Mouse (Mus musculus) large intestine, adult 2 months (tissue): ENCODE data around the gene Actn4. TPM values are rescaled to one million over a fixed set of nuclear protein-coding genes. Genes with fewer than 3 reads are reported as not detected.

Experiments
- DNase-seq: peaks from one replicate; pipeline ENCODE4 v3.0.0-alpha.2; 2012; ENCODE audit warnings: low read depth, low spot score
- WGBS: fragments of 180-500 bp; shearing (Covaris S2); methylation state at CpG from one replicate; pipeline ENCODE4 v1.1.7; 2018; 5-methylcytosine and 5-hydroxymethylcytosine counted together
- polyA plus RNA-seq: library from polyadenylated mRNA; depleted of rRNA; stranded (reverse); fragments of >200 nt; gene quantifications from 2 replicates; pipeline ENCODE4 v1.2.3, GENCODE M21; 2012; rRNA removed

Gene Actn4
- 542 and 776 TPM in 2 replicates for polyA plus RNA-seq

- DNase-seq: peak; percentile 94
- under 1% methylated on average over 76 of the region's 76 CpGs for WGBS
These were observed at the start of gene Actn4 for GRCm38 (mm10) chr7:28961927-28962670. Gene Actn4, minus strand, starts transcription at chr7:28962340.

GRCm38 (mm10) chr7:29008714-29009113 lies 46.6 kb upstream of the Actn4 start:
- DNase-seq: no peak
- WGBS: 54% methylated on average over 9 of the region's 9 CpGs

- no peak for DNase-seq
- 93% methylated on average over 10 of the region's 10 CpGs for WGBS
These were observed 46.0 kb upstream of the Actn4 start for GRCm38 (mm10) chr7:29008171-29008570.

GRCm38 (mm10) chr7:29007224-29008101 lies 45.3 kb upstream of the Actn4 start:
- 58% methylated on average over 9 of the region's 9 CpGs for WGBS
- no peak for DNase-seq

- no peak for DNase-seq
- 5% methylated on average over 43 of the region's 43 CpGs for WGBS
These were observed 38.8 kb upstream of the Actn4 start for GRCm38 (mm10) chr7:29000651-29001605.

- 75% methylated on average over 3 of the region's 3 CpGs for WGBS
- no peak for DNase-seq
These were observed 31.3 kb upstream of the Actn4 start for GRCm38 (mm10) chr7:28993402-28993801.

- no peak for DNase-seq
- 82% methylated on average over 3 of the region's 3 CpGs for WGBS
These were observed 30.9 kb upstream of the Actn4 start for GRCm38 (mm10) chr7:28992997-28993396.

GRCm38 (mm10) chr7:28991616-28992015 lies 29.5 kb upstream of the Actn4 start:
- DNase-seq: no peak
- 78% methylated on average over 5 of the region's 5 CpGs for WGBS

GRCm38 (mm10) chr7:28990766-28991273 lies 28.7 kb upstream of the Actn4 start:
- WGBS: 59% methylated on average over 14 of the region's 14 CpGs

GRCm38 (mm10) chr7:28985207-28985606 lies 23.1 kb upstream of the Actn4 start:
- DNase-seq: no peak
- WGBS: 81% methylated on average over 7 of the region's 7 CpGs

More at GRCm38 (mm10) chr7:28990766-28991273, 28.7 kb upstream of the Actn4 start:
- DNase-seq: no peak

- WGBS: 88% methylated on average over 1 of the region's 1 CpGs
- DNase-seq: no peak
These were observed 22.3 kb upstream of the Actn4 start for GRCm38 (mm10) chr7:28984452-28984851.

- DNase-seq: no peak
- WGBS: 81% methylated on average over 4 of the region's 4 CpGs
These were observed 21.7 kb upstream of the Actn4 start for GRCm38 (mm10) chr7:28983849-28984248.

GRCm38 (mm10) chr7:28983141-28983564 lies 21.0 kb upstream of the Actn4 start:
- DNase-seq: no peak
- WGBS: 75% methylated on average over 11 of the region's 11 CpGs

GRCm38 (mm10) chr7:28982274-28983013 lies 20.3 kb upstream of the Actn4 start:
- DNase-seq: no peak
- 15% methylated on average over 19 of the region's 19 CpGs for WGBS

- peak; percentile 98 for DNase-seq
- WGBS: under 1% methylated on average over 36 of the region's 36 CpGs
These were observed 19.6 kb upstream of the Actn4 start, which contains the start of the genes Eif3k and Map4k1 for GRCm38 (mm10) chr7:28981651-28982273. Gene Eif3k, minus strand, starts transcription at chr7:28981864. Gene Map4k1, plus strand, starts transcription at chr7:28982050.

GRCm38 (mm10) chr7:28977556-28977955 lies 15.4 kb upstream of the Actn4 start:
- 60% methylated on average over 9 of the region's 9 CpGs for WGBS
- DNase-seq: no peak

GRCm38 (mm10) chr7:28973025-28973424 lies 10.9 kb upstream of the Actn4 start:
- WGBS: 76% methylated on average over 8 of the region's 8 CpGs
- no peak for DNase-seq

- no peak for DNase-seq
- 60% methylated on average over 8 of the region's 8 CpGs for WGBS
These were observed 10.4 kb upstream of the Actn4 start for GRCm38 (mm10) chr7:28972542-28972985.
